Mouse (Mus musculus): Measurements from ENCODE around the gene Mrtfa. TPM values are rescaled to one million over a fixed set of nuclear protein-coding genes. Genes with fewer than 3 reads are reported as not detected.

Mrtfa gene
- total RNA-seq, 1 experiment from 2014 or later = 10.5 TPM

GRCm38 (mm10) chr15:81042276-81042931 lies 148.2 kb downstream of the Mrtfa start:
- ATAC-seq (replicated peaks; ENCODE audit: low read depth, poor library complexity, severe bottlenecking) = peak; percentile 26; the same call in 1 of the 2 replicates

GRCm38 (mm10) chr15:81041767-81042166 lies 148.8 kb downstream of the Mrtfa start:
- ATAC-seq (replicated peaks; ENCODE audit: low read depth, poor library complexity, severe bottlenecking) = no peak

DNA sequence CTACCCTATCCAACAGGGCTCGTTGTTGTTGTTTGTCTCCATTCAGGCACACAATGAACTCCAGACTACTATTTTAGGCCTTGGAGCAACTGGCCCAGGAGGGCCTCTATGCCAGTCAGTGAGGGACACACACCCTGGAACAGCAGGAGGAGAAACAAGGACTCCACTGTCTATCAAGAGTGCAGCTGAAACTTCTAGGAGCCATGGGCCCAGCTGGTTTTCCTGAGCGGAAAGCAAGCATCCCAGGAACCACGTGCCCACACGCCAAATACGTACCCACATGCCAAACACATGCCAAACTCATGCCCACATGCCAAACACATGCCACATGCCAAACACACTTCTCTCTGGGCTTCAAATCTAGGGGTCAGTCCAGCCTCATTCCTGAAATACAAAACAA lies 152.1 kb downstream of the Mrtfa start:
- ATAC-seq (replicated peaks; ENCODE audit: low read depth, poor library complexity, severe bottlenecking) = no peak

DNA sequence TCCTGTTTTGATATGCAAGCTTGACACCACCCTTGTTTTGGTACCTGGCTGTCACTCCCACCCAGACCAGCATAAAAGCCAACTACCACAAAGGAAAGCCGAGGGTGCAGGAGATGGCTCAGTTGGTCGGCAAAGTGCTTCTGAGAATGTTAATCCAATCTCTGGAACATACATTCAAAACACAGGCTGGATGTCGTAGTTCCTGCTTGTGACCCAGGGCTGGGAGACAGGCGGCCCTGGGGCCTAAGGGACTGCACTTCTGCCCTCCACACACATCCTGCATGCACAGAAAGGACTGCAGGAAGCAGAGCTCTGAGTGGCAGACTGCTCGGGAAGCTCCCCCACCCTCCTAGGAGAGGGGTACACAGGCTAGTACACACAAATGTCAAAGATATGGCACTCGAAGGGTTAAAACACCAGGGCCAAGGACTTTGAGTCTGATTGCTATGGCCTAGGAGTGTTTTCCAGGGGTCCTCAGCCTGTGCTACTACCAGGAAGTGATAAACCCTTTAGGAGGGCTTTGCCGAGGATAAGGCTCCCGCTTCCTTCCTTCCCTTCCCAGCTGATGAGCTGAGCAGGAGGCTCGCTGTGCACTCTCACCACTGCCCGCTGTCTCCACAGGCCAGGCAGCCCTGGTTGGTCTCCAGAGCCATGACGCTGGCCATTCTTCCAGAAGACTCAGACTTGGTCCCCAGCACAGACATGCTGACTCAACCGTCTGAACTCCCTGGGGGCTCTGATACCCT lies 155.0 kb downstream of the Mrtfa start:
- ATAC-seq (replicated peaks; ENCODE audit: low read depth, poor library complexity, severe bottlenecking) = peak; percentile 27; the same call in 1 of the 2 replicates

DNA sequence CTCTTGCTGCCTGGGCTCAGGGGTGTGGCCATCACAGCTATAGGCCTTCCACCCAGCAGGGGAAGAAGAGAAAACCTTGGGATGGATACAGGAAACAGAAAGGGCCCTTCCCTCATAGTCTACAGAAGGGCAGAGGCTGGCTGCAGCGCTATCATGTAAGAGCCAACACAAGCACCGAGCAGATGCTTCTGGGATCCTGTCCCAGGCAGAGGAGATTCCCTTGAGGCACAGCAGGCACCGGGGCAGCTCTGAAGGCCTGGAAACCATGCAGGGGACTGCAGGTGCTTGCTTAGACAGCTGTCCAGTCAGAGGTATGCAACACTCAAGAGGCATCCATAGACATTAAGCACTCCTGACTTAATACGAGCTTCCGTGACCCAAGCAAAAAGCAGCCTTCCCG lies 156.4 kb downstream of the Mrtfa start:
- ATAC-seq (replicated peaks; ENCODE audit: low read depth, poor library complexity, severe bottlenecking) = no peak

DNA sequence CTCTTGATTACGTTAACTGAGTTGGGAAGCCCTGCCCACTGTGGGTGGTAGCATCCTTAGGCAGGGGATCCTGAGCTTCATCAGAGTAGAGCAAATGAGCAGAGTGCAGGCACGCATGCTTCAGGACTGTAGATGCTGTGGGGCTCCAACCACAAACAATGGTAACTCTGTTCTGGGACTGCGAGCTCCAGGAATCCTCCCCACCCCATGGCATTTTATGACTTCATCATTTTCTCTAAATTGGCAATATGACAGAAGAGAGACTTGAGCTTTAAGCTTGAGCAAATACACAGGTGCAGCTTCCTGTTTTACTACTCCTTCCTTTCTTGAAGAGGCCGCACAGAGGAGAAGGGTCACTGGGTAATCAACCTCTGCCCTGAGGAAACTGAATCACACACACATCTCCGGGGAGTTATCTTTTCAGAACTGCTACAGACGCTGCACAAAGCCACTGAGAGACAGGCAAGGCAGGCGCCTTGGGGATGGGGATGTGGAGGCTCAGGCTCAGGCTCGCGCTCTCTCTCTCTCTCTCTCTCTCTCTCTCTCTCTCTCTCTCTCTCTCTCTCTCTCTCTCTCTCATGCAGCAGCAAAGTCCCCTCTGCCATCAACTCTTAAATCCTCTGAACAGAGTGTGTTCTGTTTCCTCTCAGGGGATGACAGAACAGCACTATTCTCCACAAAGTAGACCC lies 157.5 kb downstream of the Mrtfa start:
- peak; percentile 43 for ATAC-seq (replicated peaks; ENCODE audit: low read depth, poor library complexity, severe bottlenecking)

- ATAC-seq (replicated peaks; ENCODE audit: low read depth, poor library complexity, severe bottlenecking) = no peak
These were observed 158.9 kb downstream of the Mrtfa start for GRCm38 (mm10) chr15:81031611-81032010.

- no peak for ATAC-seq (replicated peaks; ENCODE audit: low read depth, poor library complexity, severe bottlenecking)
These were observed 159.6 kb downstream of the Mrtfa start for GRCm38 (mm10) chr15:81030891-81031425.

- peak; percentile 91 for ATAC-seq (replicated peaks; ENCODE audit: low read depth, poor library complexity, severe bottlenecking)
These were observed 163.0 kb downstream of the Mrtfa start for GRCm38 (mm10) chr15:81027378-81028173.

DNA sequence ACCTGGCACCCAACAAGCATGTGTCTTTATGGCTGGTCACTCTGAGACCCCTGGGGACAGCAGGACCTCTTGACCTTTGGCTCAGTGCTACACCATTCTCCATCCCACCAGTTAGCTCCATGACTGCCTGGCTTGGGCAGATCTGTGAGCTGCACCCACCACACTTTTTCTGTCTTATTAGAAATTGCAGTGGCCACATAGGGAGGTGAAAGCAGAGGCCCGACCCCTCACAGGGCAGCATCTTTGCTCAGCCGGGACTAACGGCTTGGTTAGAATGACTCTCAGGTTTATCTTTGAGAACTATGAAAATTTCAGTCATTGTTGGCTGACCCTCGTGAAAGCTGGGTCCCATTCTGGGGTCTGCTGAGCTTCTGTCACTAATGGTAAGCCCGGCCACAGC lies 163.7 kb downstream of the Mrtfa start:
- no peak for ATAC-seq (replicated peaks; ENCODE audit: low read depth, poor library complexity, severe bottlenecking)

DNA sequence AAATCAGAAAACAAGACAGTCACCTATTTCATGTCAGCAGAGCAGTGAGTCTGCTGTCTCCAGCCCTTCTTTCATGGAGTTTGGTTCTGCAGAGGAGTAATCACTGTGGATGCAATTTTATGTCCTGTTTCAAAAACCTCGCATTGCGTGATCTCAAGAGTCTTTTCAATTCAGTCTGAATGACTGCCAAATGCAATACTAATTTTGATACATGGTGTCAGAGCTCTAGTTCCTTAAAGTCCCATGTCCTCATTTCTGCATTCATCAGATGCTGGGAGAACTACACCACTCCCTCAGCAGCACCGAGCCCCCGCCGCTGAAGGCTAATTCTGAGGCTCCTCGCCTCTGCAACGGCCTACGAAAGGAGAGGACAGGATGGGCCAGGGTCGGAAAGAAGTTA lies 166.7 kb downstream of the Mrtfa start:
- no peak for ATAC-seq (replicated peaks; ENCODE audit: low read depth, poor library complexity, severe bottlenecking)

- no peak for ATAC-seq (replicated peaks; ENCODE audit: low read depth, poor library complexity, severe bottlenecking)
These were observed 168.1 kb downstream of the Mrtfa start for GRCm38 (mm10) chr15:81022437-81022836.

GRCm38 (mm10) chr15:81021377-81021776 lies 169.2 kb downstream of the Mrtfa start:
- ATAC-seq (replicated peaks; ENCODE audit: low read depth, poor library complexity, severe bottlenecking) = peak; percentile 94

DNA sequence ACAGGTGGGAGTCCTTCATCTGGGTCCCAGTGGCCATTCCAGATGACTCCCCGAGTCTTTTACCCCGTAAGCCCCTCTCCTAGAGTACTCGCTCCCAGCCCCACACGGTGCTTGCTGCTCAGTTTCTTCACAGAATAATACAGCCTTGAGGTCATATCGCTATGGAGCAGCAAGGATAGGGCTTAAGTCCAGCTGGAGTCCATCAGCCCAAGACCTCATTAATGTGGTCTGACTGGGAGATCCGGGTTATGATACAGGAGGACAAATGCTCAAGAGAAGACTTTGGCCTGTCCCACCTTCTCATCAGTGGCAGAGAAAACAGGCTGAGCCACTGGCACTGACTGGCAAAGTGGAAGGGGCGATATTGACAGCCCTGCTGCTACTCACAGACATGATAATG lies 173.2 kb downstream of the Mrtfa start:
- ATAC-seq (replicated peaks; ENCODE audit: low read depth, poor library complexity, severe bottlenecking) = no peak

GRCm38 (mm10) chr15:81016488-81016887 lies 174.1 kb downstream of the Mrtfa start:
- ATAC-seq (replicated peaks; ENCODE audit: low read depth, poor library complexity, severe bottlenecking) = no peak

DNA sequence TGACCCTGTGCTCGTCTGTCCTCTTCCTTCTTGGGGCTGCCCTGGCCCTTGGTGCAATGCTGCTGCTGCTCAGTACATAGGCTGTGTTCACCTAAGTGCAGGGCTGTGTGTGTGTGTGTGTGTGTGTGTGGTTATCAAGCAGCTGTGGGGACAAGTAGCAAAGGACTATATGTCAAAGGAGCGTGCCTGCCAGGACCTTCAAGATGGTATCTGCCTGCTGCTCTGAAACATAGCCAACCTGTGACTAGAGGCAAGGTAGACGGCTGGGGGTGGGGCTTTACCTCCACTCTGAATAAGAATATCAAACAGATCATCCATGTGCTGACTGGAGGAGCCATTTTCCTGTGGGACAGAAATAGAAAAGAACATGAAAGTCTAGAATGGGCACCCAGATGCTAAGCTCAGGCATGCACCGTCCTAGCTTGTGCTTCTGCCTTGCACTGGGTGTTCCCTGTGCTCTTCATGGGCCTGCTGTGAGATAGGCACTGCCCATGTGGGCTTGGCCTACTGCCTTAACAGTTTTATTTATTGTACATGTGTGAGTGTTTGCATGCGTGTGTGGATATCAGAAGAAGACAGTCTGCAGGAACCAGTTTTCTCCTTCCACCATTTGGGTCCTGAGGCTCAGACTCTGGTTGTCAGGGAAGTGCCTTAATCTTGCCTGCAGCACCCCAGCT lies 175.4 kb downstream of the Mrtfa start:
- ATAC-seq (replicated peaks; ENCODE audit: low read depth, poor library complexity, severe bottlenecking) = 0 out of 2 replicates have a peak, but pooled peaks have one; percentile 26

DNA sequence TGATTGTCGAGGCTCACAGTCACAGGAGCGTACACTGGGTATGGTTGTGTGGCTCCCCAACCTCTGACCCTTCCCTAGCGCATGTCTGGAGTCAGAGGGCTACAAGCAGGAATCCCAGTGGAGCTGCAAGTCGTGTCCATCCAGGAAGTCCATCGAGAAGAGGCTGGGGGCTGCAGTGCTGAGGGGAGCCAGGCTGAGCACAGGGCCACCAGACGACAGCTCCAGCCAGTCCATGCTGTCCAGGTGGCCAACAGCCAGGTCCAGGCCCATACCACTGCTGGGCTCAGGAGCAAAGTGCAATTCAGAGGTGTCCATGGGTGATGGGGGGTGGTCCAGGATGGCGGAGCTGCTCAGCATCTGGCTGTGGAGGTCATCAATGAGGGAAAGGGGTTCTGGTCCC lies 177.4 kb downstream of the Mrtfa start:
- no peak for ATAC-seq (replicated peaks; ENCODE audit: low read depth, poor library complexity, severe bottlenecking)

DNA sequence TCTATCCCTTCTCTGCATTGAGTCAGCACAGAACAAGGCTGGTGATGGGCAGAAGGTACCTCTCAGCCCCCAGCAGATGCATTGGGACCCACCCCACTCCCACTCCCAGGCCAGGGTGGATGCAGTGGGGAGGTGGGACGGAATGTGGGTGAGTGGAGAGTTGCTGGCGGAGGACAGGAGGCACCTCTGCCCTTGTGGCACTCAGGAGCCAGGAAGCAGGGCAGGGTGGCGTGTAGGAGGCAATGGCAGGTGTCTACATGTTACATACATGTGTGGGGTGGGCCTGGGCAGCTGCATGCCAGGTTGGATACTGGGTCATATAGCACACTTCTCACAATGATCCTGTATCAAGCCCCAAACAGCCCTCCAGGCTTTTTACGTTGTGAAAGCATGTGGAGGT lies 178.2 kb downstream of the Mrtfa start:
- no peak for ATAC-seq (replicated peaks; ENCODE audit: low read depth, poor library complexity, severe bottlenecking)

DNA sequence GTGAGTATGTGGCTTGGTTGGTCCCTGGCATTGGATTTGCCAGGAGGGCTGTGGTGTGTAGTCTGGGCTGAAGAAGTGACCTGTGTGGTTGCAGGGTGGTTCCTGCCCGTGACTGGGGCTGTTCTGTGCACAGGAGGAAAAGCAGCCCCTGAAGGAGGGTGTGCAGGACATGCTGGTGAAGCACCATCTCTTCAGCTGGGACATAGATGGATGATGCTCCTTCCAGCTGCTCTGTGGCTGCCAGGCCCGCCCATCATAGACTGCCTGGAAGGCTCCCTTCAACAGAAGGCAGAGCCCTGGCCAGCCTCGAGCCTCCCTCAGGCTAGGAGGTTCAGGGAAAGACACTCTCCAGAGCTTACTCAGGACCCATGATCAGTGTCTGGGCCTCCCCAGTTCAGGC lies 179.0 kb downstream of the Mrtfa start:
- no peak for ATAC-seq (replicated peaks; ENCODE audit: low read depth, poor library complexity, severe bottlenecking)
